Mouse (Mus musculus): Measurements from ENCODE around the gene Taok3. TPM values are rescaled to one million over a fixed set of nuclear protein-coding genes. Genes with fewer than 3 reads are reported as not detected.
"Not testable (repeated sequence)": the region's sequence is repeated elsewhere in the genome, so short reads cannot be mapped to it uniquely, and the experiment has no call there.

Taok3 gene
- total RNA-seq, 2 experiments from 2014 or later = 66.3 to 68.3 TPM

DNA sequence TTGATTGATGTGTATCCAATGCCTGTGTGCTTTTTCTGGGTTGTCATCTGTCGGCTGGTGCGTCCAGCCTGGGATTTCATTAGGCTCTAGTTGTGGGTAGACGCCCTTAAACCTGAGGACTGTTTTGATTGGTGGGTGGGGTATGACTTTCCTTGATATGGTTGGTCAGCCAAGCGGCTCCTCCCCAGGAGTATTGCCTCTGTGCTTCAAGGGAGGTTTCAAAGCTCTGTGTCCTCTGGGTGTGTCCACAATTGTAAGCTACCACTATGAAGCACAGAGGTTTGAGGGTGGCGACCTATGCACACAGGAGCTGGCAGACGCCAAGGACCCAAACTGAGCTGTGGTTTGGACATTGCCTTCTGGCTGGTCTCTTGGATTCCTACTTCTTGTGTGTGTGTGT, 172.6 kb downstream of the Taok3 start:
- no peak for DNase-seq (ENCODE audit: low spot score in 2 of 2)

DNA sequence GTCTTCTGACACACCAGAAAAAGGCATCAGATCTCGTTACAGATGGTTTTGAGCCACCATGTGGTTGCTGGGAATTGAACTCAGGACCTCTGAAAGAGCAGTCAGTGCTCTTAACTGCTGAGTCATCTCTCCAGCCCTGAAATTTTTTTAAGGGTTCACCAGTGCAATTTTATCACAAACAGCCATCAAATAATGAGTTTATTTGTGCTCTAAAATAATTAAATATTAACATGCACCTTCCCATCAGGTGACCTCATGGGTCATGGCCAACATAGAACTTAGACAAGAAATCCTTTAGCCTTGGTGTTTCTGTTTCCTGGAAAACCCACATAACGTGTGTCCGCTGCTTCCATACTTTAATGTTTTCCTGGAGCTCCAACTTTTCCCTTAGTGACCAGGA, 173.8 kb downstream of the Taok3 start:
- DNase-seq (ENCODE audit: low spot score in 2 of 2) = not testable (repeated sequence)

GRCm38 (mm10) chr5:117295011-117295410, 175.1 kb downstream of the Taok3 start:
- no peak for DNase-seq (ENCODE audit: low spot score in 2 of 2)

- no peak for DNase-seq (ENCODE audit: low spot score in 2 of 2)
These were observed 183.0 kb downstream of the Taok3 start for GRCm38 (mm10) chr5:117302899-117303298.

GRCm38 (mm10) chr5:117303691-117304579, 184.0 kb downstream of the Taok3 start:
- no peak for DNase-seq (ENCODE audit: low spot score in 2 of 2)

DNA sequence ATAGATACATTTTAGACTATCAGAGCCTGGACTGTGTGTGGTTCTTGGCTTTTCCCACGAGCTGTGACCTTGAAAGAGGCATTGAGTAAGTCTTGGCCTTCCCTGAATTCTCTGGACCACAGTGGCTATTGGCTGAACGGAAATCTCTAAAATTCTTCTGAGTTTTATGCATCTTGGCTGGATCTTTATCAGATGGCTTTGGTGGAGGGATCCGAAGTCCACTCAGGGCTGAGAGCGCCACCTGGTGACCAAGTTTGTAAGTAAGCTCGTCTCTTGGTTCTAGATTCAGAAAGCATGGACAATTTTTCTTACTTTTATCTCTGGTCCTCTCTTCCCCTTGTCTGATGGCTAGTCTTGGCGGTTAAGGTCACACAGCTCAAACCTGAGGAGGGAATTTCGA, 185.0 kb downstream of the Taok3 start:
- peak; percentile 79 to 82 for DNase-seq (ENCODE audit: low spot score in 2 of 2)

GRCm38 (mm10) chr5:117305754-117306153, 185.8 kb downstream of the Taok3 start:
- DNase-seq (ENCODE audit: low spot score in 2 of 2) = no peak

- DNase-seq (ENCODE audit: low spot score in 2 of 2) = no peak
These were observed 186.9 kb downstream of the Taok3 start for GRCm38 (mm10) chr5:117306826-117307225.

- peak; percentile 44 to 64 for DNase-seq (ENCODE audit: low spot score in 2 of 2)
These were observed 187.8 kb downstream of the Taok3 start for GRCm38 (mm10) chr5:117307699-117308098.

GRCm38 (mm10) chr5:117313420-117313819, 193.5 kb downstream of the Taok3 start:
- DNase-seq (ENCODE audit: low spot score in 2 of 2) = no peak

DNA sequence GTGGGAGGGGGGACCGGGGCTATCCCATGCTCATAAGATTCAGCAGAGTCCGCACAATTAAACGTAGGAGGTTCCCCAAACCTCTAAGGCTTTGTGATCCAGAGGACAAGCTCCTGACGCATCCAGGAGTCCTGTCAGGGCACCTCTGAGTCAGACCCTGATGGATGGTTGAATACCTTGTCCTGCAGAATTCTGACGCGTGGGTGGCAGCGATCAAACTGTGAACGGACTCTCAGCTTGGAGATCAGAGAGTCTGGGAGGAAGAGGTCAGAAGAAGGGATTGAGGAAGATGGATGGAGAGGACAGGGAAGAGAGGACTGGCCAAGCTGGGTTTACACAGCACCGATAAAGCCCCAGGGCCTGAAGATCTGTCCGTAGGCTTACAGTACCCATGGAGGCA, 194.0 kb downstream of the Taok3 start:
- DNase-seq (ENCODE audit: low spot score in 2 of 2) = no peak

DNA sequence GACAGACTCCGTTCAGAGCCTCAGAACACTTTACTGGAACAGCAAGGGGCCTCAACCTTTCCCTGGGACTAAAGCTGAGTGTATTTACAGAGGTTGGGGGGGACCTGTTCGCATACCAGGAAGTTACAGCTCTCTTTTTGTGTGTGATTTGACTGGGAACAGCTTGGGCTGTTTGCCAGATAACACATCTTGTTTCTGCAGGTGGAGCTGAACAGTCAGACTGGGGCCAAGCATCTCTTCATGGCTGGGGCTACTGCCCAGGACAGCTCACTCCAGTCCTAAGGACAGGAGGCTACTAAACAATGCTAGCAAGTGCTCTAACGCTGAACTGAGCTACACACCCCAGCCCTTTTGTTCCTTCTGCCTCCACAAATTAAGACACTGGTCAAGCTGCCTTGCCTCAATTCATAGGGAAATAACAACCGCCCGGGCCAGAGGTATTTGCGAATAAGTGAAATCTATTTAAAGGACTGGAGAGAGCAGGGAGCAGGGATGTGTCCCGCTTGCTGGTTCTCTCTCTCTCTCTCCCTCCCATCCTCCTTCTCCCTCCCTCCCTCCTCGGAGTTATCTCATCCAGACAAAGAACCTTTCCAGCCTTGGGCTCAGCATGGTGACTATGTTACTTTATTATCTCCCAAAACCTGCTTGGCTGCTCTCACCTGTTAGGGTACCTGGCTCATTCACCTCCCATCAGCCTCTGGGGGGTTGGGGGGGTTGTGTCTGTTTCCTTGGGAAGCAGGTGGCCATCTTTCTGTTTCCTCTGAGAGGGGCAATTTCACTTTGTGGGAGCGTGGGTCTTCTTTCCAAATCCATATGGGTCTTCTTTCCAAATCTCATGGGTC, 194.9 kb downstream of the Taok3 start:
- no peak for DNase-seq (ENCODE audit: low spot score in 2 of 2)

- DNase-seq (ENCODE audit: low spot score in 2 of 2) = peak; percentile 54 to 64
These were observed 199.1 kb downstream of the Taok3 start, which contains the start of gene Vsig10 for GRCm38 (mm10) chr5:117318741-117319629. TSS of gene Vsig10 (plus strand) at chr5:117319083.

DNA sequence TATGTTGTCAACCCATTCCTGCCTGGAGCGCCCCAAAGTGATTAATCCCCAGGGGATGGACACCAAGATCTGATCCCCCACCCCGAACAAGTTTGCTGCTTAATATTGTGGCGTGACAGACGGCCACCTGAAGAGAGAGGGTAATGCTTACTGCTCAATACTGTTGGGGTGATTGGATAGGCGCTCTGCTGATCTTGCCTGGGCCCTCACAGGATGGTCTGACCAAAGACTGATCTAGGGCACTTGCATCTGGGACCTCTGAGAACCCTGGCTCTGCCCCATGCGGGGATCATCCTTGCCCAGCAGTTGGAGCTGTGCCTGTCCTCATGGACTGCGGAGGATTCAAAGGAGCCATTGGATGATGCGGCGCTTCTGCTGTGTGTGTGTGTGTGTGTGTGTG, 203.8 kb downstream of the Taok3 start:
- no peak for DNase-seq (ENCODE audit: low spot score in 2 of 2)

Other genes starting within 250 kb of the Taok3 start
- gene Suds3, start 4.0 kb upstream of the Taok3 start, total RNA-seq (2021) = 100 to 1,000 TPM in 1 of 2 experiments, 10 to 100 TPM in 1; 96.6 to 101 TPM
- 100 to 1,000 TPM; 699 to 737 TPM for gene Pebp1, start 167.5 kb downstream of the Taok3 start, total RNA-seq (2021)
- gene Vsig10, start 199.0 kb downstream of the Taok3 start, total RNA-seq (2021) = 1 to 10 TPM; 2.4 to 4.2 TPM
- gene Wsb2, start 237.2 kb downstream of the Taok3 start, total RNA-seq (2021) = 100 to 1,000 TPM; 437 to 454 TPM

Data from layer of hippocampus, postnatal 10 days (tissue).